Mouse (Mus musculus): Measurements from ENCODE around the gene Slc22a18.
"Not testable (repeated sequence)": the region's sequence is repeated elsewhere in the genome, so short reads cannot be mapped to it uniquely, and the experiment has no call there.

Slc22a18 gene

DNA sequence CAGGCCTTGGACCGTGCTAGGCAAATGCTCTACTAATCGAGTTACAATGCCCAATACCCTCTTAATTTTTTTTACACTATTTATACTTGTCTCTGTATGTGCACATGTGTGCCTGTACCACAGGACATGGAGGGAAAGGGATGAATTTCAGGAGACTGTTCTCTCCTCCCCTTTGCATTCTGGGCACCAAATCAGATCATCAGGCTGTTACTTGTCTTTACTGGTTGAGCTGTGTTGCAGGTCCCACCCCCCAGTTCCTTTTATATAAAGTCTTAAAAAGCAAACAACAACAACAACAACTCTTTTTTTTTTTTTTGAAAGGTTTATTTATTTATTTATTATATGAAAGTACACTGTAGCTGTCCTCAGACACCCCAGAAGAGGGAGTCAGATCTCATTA lies 31.9 kb downstream of the Slc22a18 start:
- no peak for DNase-seq

DNA sequence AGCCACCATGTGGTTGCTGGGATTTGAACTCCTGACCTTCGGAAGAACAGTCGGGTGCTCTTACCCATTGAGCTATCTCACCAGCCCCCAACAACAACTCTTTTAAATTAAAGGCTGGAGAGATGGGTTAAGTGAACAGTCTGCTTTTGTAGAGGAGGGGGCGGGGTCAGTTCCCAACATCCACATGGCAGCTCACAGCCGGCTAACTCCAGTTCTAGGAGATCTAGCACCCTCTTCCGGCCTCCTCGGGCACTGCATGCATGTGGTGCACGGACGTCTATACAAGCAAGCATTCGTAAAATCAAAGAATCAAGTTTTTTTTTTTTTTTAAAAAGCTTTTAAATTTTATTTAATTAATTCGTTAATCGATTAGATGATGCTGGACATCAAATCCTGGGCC lies 32.3 kb downstream of the Slc22a18 start:
- peak; percentile 74 for DNase-seq

DNA sequence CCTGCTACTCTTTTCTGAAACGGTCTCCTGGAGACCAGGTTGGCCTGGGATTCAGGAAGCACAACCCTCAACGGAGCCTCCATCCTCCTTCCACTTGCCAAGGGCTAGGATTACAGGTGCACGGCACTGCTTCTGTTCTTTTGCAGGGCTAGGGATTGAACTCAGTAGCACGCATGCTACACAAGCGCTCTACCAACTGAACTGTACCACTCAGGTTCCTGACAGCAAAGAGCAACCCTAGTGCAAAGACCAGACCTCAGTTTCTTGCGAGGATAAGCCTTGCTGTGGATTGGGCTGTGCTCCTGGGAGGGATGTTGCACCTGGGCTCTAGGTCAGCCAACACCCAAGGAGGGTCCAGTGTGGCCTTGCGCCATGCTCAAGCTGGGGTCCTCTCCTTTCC lies 32.7 kb downstream of the Slc22a18 start:
- DNase-seq, result no peak

DNA sequence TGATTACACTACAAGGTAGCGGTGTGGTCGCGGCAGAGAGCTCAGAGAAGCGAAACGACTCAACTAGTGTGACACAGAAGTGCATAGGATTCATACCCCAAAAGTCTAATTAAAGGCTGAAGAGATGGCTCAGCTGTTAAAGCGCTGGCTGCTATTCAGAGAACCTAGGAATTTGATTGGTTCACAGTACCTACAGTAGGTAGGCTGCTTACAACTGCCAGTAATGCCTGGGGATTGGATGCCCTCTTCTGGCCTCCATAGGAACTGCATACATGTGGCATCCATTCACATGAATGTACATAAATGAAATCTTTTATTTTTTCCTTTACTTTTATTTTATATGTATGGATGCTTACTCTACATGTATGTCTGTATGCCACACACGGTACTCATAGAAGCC lies 33.1 kb downstream of the Slc22a18 start:
- DNase-seq, result peak; percentile 64

DNA sequence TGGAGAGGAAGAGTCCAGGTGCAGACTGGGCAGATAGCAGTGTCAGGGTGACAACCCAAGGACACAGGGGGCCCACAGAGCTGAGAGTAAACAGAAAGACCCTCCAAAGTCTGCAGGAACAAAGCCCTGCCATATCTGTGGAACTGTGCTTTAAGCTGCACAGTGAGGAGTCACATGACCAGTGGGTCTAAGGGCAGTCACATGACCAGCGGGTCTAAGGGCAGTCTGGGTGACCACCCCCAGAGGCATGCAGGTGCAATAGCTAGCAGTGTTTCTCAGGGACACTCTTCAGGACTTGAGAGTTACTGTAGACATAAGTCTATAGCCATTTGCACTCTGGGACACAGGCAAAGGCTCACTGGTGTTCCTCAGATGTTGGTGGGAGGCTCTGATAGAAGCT lies 36.0 kb downstream of the Slc22a18 start:
- DNase-seq, result no peak

DNA sequence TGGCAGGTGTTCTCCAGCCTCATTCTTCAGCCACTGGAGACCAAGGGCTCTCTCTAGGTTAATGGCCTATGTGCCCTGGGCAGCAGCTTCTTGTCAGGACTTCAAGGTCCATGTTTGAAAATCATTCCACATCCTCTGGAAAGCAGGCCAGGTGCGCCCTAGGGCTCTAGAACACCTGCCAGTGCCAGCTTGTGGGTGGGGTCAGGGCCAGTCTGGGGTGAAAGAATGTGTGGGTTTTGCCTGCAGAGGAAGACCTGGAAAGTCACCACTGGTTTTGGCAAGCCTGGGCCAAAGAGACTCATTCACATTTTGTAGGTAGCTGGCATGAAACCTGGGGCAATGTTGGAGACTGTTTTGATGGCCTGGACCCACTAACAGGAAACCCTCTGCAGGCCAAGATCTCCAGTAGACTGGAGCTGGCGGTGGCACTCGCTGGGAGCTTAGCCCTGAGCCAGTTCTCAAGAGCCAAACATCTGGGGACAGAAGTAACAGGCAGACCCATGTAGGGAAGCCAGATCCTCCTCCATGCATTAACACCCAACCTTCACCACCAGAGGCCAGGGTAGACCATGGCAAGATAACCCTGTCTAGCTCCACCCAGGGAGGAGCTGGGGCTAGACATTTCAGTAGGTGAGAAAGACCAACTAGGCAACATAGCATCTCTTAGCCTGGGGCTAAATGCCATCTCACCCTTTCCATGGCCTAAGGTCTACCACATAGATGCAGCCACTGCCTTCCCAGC lies 37.2 kb downstream of the Slc22a18 start:
- DNase-seq, result no peak

DNA sequence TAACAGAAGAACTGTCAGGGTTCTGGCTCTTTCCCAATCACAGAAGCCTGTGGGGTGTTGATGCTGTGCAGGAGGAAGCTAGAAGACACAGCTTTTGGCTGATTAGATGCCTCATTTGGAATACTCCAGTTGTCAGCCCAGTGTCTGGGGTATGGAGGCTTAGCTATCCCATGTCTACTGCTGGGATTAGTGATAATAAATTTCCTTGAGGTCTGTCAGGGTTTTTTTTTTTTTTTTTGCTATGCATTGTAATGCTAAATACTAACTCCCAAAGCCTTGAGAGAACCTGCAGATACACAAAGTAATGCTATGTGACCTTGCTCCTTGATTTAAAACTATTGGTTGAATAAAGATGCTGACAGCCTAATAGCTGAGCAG lies 37.8 kb downstream of the Slc22a18 start:
- DNase-seq, result no peak

DNA sequence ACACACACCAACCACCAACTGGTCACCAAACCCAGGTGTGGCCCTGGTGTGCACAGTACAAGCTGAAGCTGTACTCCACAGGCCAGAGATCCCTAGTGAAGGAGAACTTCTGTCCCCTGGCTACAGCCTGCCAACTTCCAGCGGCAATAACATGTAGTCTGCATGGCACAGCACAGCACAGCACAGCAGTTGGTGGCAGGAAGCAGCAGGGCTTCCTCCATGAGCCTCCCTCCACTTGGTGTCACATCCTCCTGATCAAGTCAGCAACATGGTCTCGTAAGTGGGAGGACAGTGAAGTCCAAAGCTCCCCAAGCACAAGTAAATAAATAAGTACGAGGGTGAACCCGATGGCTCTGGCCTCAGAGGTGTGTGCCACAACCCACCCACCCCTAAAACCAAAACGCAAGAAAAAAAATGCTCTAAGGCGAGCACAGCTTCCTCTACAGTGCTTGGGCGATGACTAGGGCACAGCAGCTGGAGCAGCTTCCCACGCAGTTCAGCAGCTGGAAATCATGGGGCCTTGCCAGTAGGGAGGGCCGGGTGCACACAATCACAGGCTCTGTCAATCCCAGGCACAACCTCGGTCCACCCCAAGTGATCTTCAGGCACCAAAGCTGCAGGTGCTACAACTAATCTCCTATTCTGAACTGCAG lies 40.4 kb downstream of the Slc22a18 start:
- no peak for DNase-seq

DNA sequence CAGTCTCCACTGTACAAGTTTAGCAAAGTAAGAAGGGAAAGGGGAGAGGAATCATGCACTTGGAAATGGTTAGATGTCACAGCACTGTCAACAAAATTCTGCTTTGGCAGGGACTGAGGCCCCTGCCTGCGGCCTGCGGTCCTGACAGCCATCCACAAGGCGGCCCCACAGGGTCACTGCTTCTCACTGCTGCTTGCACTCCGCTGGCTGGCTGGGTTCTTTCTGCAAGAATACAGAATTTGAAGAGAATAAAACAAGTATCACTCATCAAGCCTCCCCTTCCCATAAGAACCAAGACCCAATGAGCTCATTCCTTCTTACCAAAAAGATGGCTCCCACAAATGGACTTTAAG lies 40.9 kb downstream of the Slc22a18 start:
- DNase-seq, result no peak

DNA sequence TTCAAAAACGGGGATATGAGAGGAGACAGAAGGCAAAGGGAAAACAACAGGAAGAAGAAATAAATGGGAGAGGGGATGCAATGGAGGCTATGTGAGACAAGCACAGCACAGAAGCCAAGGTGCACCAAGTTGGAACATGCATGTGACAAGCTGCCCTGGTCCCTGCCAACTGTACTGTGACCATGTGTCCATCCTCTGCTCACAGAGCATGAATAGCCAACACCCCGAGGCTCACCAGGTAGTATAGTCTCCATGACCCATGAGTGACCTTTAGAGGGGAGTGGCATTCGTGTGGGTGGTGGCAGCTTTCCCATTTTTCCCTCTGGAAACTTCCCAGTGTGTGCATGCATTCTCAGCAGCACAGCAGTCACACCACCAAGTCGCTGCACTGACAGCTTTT lies 45.8 kb downstream of the Slc22a18 start:
- DNase-seq, result no peak

DNA sequence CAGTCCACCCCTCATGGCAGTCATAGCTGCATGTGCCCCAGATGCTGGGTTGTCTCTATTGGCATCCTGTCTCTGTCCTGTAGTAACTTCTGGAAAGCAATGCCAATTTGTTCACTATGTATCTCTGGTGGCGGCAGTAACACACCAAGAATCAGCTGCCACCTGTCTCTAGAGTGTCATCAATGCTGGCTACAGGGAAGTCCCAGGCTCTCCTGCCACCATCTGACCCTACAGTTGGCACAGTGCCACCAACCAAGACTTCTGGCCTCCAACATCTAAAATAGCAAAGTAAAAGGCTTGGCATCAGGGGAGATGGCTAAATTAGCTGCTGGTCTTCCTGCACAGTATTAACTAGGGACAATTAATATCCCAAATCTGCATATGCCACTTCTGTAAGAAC lies 58.9 kb downstream of the Slc22a18 start:
- DNase-seq, result no peak

DNA sequence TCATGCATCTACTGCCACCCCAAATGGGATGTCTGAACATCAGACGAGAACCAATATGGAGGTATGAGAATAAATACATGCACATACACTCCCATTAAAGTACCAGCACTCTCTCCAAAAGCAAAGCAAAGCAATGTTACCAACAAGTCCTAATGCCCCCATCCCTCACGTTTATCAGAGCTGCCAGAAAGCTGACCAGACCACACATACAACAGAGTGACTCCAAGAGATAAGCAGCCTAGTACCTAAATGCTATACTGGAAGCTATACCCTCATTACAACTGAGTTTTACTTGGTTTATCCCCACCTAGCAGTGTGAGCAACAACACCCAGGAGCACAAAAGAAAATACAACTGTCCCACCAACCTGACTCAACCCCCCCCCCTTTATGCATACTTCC lies 59.7 kb downstream of the Slc22a18 start:
- no peak for DNase-seq

DNA sequence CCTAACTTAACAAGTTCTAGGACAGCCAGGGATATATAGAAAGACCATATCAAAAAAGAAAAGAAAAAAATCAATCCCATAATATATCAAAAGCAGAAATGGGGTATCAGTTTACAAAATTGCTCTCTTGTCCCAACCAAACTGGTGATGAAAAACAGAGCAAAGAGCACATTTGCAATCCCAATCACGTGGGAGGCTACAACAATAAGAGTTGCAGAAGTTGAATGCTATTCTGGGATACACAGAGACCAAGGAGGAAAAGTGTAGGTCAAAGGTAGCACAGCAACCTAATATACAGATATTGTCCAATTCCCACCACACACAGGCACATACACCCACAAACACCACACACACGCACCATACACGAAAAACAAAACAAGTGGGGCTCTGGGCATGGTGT lies 62.7 kb downstream of the Slc22a18 start:
- no peak for DNase-seq

DNA sequence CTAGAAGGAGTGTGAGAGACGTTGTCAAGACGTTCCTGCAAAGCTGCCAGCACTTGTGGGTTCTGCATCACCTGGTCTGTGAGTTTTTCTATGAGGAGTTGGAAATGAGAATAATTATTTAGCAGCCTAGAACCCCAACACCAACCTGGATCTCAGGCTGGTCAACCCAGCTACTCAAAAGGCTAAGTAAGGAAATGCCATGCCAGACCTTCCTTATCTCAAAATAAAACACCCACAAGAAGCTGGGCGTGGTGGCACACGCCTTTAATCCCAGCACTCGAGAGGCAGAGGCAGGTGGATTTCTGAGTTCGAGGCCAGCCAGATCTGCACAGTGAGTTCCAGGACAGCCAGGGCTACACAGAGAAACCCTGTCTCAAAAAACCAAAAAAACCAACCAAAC lies 64.7 kb downstream of the Slc22a18 start:
- DNase-seq, result not testable (repeated sequence)

DNA sequence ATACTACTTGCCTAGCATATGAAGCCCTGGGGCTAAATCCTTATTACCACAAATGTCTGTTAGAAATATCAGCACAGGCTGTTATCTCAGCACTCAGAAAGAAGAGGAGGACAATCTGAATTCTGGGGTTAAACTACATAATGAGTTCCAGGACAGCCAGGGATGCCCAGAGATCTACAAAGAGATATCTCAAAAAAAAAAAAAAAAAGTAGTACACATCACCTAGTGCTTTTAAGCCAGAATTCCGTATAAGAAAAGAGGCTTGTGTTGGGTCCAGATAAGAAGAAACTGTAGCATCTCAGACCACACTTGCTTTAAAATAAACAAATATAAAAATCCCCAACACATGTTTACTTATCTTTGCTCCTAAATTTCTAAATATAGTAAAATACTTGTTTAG lies 65.1 kb downstream of the Slc22a18 start:
- no peak for DNase-seq

DNA sequence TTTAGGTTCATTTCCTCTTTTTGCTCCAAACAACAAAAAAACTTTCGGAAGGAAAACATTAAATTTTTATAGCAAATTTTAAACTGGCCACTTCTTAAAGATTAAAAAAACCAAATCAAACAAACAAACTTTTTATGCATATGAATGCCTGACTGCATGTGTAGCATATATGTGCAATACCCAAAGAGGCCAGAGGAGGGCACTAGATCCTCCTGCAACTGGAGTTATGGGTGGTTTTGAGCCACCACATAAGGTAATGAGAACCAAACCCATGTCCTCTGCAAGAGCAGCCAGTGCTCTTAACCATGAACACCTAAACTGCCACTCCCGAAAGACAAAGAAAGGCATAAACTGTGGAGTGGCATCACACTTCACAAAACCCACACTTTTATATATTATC lies 70.8 kb downstream of the Slc22a18 start:
- DNase-seq, result peak; percentile 49

DNA sequence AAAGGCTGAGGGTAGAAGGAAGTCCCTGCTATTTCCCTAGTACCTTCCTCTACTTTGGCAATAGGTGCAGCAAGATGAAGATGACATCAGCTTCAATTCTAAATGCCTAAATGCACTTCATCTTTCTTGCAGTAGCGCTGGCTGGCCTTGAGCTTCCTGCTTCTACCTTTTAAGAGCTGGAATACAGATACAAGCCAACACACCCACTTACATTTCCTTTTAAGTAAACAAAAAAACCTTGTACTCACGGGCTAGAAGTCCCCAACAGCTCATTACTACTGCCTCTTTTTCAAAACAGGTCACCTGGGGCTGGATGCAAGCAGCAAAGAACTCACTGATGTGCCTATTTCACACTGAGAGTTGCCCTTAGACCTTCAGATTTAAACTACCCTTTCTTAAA lies 73.0 kb downstream of the Slc22a18 start:
- no peak for DNase-seq

DNA sequence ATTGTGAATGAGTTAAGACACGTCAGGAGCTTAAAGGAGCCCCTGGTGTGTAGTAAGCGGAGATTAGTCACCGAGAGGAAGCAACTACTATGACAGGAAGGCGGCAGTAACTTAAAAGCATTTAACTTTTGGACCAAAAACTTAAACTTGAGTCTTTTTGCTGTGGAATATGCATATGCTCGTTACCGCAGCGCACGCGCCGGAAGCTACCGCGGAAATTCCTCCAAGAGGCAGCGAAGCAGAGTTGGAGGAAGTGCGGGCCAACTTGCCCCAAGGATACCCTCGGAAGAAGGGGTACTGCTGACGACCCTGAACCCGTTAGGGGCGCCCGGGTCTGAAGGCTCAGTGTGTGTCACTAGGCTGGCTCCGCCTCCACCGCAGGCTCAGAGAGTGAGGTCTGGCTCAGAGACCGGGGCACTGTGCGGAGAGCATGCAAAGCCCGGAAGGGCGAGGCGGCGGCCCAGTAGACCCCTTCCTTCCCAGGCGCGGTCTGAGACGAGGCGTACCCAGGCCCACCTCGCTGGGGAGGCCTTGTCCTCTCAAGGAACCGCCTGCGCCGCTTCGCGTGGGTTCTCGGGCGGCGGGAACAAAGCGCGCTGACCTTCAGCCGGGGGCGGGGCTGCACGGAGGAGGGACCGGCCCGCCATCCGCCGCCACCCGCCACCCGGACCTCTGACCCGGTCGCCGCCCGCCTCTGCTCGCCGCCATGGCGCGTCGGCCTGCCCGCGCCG lies 74.9 kb downstream of the Slc22a18 start:
- no peak for DNase-seq

Measured in retina, postnatal 1 day (tissue).